Mouse (Mus musculus) retina, postnatal 7 days (tissue): Measurements from ENCODE around the gene Zcchc24.

Experiments
- DNase-seq: peaks from one replicate; pipeline ENCODE4 v3.0.0-alpha.2; 2012; ENCODE audit warnings: low read depth, low spot score

Gene Zcchc24

GRCm38 (mm10) chr14:25666668-25667376 is 102.0 kb downstream of the Zcchc24 start:
- no peak for DNase-seq

- DNase-seq: no peak
Measured at GRCm38 (mm10) chr14:25665314-25665970, 103.4 kb downstream of the Zcchc24 start.

DNA sequence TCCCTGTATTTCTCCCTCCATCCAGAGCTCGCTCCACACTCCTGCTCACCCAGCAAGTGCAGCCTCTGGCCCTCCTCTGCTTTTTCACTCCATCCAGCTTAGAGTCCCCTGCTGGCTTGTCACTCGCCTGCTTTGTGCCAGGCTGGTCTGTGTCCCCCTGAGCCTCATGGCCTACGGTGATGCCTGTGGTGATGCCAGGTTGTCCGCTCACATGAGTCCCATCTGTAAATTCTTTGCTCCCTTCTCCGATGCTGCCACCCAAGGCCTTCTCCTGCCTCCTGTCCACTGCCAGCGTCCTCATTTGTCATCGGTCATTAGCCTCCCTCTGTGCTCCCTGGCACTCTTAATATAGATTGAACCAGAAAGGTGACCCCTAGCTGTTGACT is 104.5 kb downstream of the Zcchc24 start:
- no peak for DNase-seq

GRCm38 (mm10) chr14:25663649-25664309 is 105.1 kb downstream of the Zcchc24 start:
- no peak for DNase-seq
